Mouse (Mus musculus) adrenal gland, adult 2 months (tissue): Measurements from ENCODE around the gene Zfp354b. TPM values are rescaled to one million over a fixed set of nuclear protein-coding genes. Genes with fewer than 3 reads are reported as not detected.

ENCODE experiments used
- DNase-seq: peaks from one replicate; pipeline ENCODE4 v3.0.0; 2021
- polyA plus RNA-seq: library from polyadenylated mRNA; depleted of rRNA; stranded (reverse); fragments of >200 nt; gene quantifications from 2 replicates; pipeline ENCODE4 v1.2.3, GENCODE M21; 2012; rRNA removed
- total RNA-seq, 2 experiments: library from RNA; stranded (reverse); gene quantifications; 2 replicates each; pipeline ENCODE4 v1.2.3; 2021

Gene Zfp354b
- total and polyA plus RNA-seq, 3 experiments, result 0.11 to 3.0 (median 2.7) TPM

GRCm38 (mm10) chr11:50886231-50886932 is 45.1 kb downstream of the Zfp354b start:
- peak; percentile 86 for DNase-seq

DNA sequence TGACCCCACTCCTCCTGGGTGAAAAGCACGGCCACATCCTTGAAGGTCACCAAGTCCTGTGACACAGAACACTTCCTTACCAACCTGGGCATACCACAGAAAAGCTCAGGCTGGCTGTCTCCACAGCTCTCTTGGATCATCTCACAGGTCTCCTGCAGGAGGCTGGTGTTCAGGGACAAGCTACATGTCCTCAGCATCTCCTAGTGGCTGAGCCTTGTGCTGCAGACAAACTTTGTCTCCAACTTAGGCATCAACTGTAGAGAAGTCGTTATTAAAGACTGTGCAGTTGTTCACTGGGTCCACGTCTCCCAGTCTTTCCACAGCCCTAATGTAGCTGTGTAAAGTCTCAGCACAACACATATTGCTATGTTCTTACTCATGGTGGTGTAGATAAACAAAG is 47.7 kb downstream of the Zfp354b start:
- no peak for DNase-seq

GRCm38 (mm10) chr11:50878641-50879040 is 52.8 kb downstream of the Zfp354b start:
- DNase-seq, result no peak

Other genes with a start within 250 kb of the Zfp354b start
- gene Zfp354c, start 103.9 kb downstream of the Zfp354b start, total RNA-seq, result 1 to 10 TPM; 2.6 to 6.1 TPM
- gene Zfp354c, start 103.9 kb downstream of the Zfp354b start, polyA plus RNA-seq, result 0.40 and 0.62 TPM in 2 replicates
- under 1 TPM; 0.69 to 0.93 TPM for gene Zfp879, start 90.1 kb downstream of the Zfp354b start, total RNA-seq
- 0.03 and 0.10 TPM in 2 replicates for gene Zfp879, start 90.1 kb downstream of the Zfp354b start, polyA plus RNA-seq
- gene Grm6, start 80.9 kb downstream of the Zfp354b start, total RNA-seq, result not detected
- gene Grm6, start 80.9 kb downstream of the Zfp354b start, polyA plus RNA-seq, result not detected in 2 replicates
- 1 to 10 TPM; 2.6 to 4.9 TPM for gene Zfp454, start 44.0 kb downstream of the Zfp354b start, total RNA-seq
- 0.11 and 0.32 TPM in 2 replicates for gene Zfp454, start 44.0 kb downstream of the Zfp354b start, polyA plus RNA-seq
- 1 to 10 TPM; 6.5 to 7.9 TPM for gene Zfp2, start 15.5 kb downstream of the Zfp354b start, total RNA-seq
- 0.71 and 0.96 TPM in 2 replicates for gene Zfp2, start 15.5 kb downstream of the Zfp354b start, polyA plus RNA-seq
- not detected for gene 4933414I15Rik, start 12.1 kb upstream of the Zfp354b start, total RNA-seq
- not detected in 2 replicates for gene 4933414I15Rik, start 12.1 kb upstream of the Zfp354b start, polyA plus RNA-seq
- not detected for gene Prop1, start 22.1 kb upstream of the Zfp354b start, total RNA-seq
- 0.09 and 0.20 TPM in 2 replicates for gene Prop1, start 22.1 kb upstream of the Zfp354b start, polyA plus RNA-seq
- gene Olfr1378, start 34.9 kb upstream of the Zfp354b start, total RNA-seq, result not detected
- gene Olfr1378, start 34.9 kb upstream of the Zfp354b start, polyA plus RNA-seq, result not detected in 2 replicates
- gene Olfr1377, start 50.3 kb upstream of the Zfp354b start, total RNA-seq, result not detected
- not detected in 2 replicates for gene Olfr1377, start 50.3 kb upstream of the Zfp354b start, polyA plus RNA-seq
- not detected for gene Olfr51, start 72.0 kb upstream of the Zfp354b start, total RNA-seq
- gene Olfr51, start 72.0 kb upstream of the Zfp354b start, polyA plus RNA-seq, result not detected in 2 replicates
- gene Olfr54, start 82.6 kb upstream of the Zfp354b start, total RNA-seq, result under 1 TPM; 0.32 to 0.55 TPM
- gene Olfr54, start 82.6 kb upstream of the Zfp354b start, polyA plus RNA-seq, result 3.4 and 3.9 TPM in 2 replicates
- not detected for gene Olfr1375, start 116.5 kb upstream of the Zfp354b start, total RNA-seq
- not detected in 2 replicates for gene Olfr1375, start 116.5 kb upstream of the Zfp354b start, polyA plus RNA-seq
- 1 to 10 TPM; 4.7 to 8.5 TPM for gene Zfp354a, start 127.6 kb upstream of the Zfp354b start, total RNA-seq
- gene Zfp354a, start 127.6 kb upstream of the Zfp354b start, polyA plus RNA-seq, result 0.47 and 0.70 TPM in 2 replicates